Mouse (Mus musculus): Measurements from ENCODE around the gene Abca3. TPM values are rescaled to one million over a fixed set of nuclear protein-coding genes. Genes with fewer than 3 reads are reported as not detected.

The Abca3 gene
- polyA plus RNA-seq, 1 experiment: 0.66 TPM

DNA sequence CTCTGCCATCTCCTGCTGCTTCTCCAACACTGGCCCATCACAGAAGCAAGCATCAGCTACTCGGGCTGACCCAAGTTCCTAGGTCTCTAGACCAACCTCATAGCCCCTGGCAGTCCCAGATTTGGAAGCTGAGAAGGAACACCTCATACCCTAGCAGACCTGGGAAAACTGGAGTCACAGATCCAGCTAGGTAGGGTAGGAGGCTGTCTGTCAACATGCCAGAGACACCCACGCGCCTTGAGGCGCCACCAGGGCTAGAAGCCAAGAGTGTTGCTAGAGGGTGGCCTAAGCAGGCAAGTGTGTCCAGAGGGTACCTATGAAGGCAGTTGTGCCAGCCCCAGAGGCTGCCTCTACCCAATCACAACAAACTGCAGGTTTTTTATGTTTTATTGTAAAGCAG, 91.7 kb downstream of the Abca3 start:
- H3K4me3 ChIP-seq (ENCODE audit: insufficient read depth, poor library complexity, severe bottlenecking): no peak overlapping the region
- no peak overlapping the region for H3ac ChIP-seq (ENCODE audit: control insufficient read depth, insufficient read length, low read depth)
- H3K36me3 ChIP-seq (ENCODE audit: control insufficient read depth, insufficient read depth): peaks cover 28% of the 10 kb centered on the region
- TF ChIP-seq MYOD1 (IDR thresholded peaks at IDR 0.05; ENCODE audit: control insufficient read depth, insufficient read length, low read depth) (no peak), CEBPB (IDR thresholded peaks at IDR 0.05; ENCODE audit: low read depth) (no peak), FOSL1 (IDR thresholded peaks at IDR 0.05; ENCODE audit: insufficient read depth, low read length, poor library complexity, severe bottlenecking) (no peak), MAX (IDR thresholded peaks at IDR 0.05) (no peak), CTCF (IDR thresholded peaks at IDR 0.05; ENCODE audit: control insufficient read depth, insufficient read depth, insufficient read length) (no peak), USF1 (IDR thresholded peaks at IDR 0.05; ENCODE audit: low read depth) (no peak), MYOG (IDR thresholded peaks at IDR 0.05; ENCODE audit: control insufficient read depth, extremely low read depth, insufficient read length) (no peak)
- no peaks in the 10 kb centered on the region for H3K27me3 ChIP-seq (ENCODE audit: control insufficient read depth, insufficient read depth, insufficient read length)
- no peaks in the 10 kb centered on the region for H3K79me3 ChIP-seq (ENCODE audit: low read depth)
- no peaks in the 10 kb centered on the region for H3K79me2 ChIP-seq (ENCODE audit: control insufficient read depth, insufficient read depth)

DNA sequence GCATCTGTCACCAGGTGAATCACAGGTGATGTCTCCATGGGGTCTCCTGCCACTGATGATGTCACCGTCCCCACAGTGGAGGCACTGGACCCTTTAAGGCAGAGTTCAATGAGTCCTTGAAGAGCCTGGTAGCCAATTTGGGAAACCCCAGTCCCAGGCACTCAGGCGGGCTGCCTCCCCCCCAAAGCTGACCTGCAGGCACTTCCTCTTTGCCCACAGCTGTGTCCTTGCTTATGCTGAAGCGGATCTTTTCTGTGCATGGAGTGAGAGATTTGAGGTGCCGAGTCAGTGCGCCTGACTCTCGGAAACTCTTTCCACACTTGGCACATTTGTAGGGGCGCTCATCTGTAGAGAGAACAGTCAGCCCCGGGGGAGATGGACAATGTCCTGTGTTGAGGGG, 94.8 kb downstream of the Abca3 start:
- TF ChIP-seq CEBPB (IDR thresholded peaks at IDR 0.05; ENCODE audit: low read depth) (no peak), FOSL1 (IDR thresholded peaks at IDR 0.05; ENCODE audit: insufficient read depth, low read length, poor library complexity, severe bottlenecking) (no peak), MYOD1 (IDR thresholded peaks at IDR 0.05; ENCODE audit: control insufficient read depth, insufficient read length, low read depth) (no peak), MYOG (IDR thresholded peaks at IDR 0.05; ENCODE audit: control insufficient read depth, extremely low read depth, insufficient read length) (no peak), MAX (IDR thresholded peaks at IDR 0.05) (no peak), CTCF (IDR thresholded peaks at IDR 0.05; ENCODE audit: control insufficient read depth, insufficient read depth, insufficient read length) (no peak), USF1 (IDR thresholded peaks at IDR 0.05; ENCODE audit: low read depth) (no peak)
- Histone ChIP-seq H3K79me2 (ENCODE audit: control insufficient read depth, insufficient read depth) (peaks cover 4% of the 10 kb centered on the region), H3ac (ENCODE audit: control insufficient read depth, insufficient read length, low read depth) (no peak overlapping the region), H3K4me3 (ENCODE audit: insufficient read depth, poor library complexity, severe bottlenecking) (no peak overlapping the region), H3K27me3 (ENCODE audit: control insufficient read depth, insufficient read depth, insufficient read length) (no peaks in the 10 kb centered on the region), H3K36me3 (ENCODE audit: control insufficient read depth, insufficient read depth) (peaks cover 44% of the 10 kb centered on the region), H3K79me3 (ENCODE audit: low read depth) (no peaks in the 10 kb centered on the region)

DNA sequence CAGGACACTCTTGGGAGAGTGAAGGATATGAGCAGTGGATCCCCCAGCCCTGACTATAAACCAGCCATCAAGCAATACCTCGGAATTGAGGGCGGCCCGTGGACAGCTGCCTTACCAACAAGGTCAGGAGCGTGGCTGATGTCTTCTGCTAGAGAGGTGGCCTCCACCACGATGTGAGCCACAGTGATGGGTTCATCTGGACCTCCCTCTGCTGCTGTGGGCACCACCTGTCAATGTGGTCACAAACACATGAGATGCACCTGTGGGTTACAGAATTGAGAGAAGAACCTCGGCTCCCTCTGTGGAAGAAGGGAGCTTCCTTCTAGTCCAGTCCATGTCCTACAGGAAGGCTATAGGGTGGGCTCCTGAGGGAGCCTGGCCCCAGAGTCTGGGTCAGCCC, 97.8 kb downstream of the Abca3 start:
- H3K79me2 ChIP-seq (ENCODE audit: control insufficient read depth, insufficient read depth): peaks cover 33% of the 10 kb centered on the region
- TF ChIP-seq CTCF (IDR thresholded peaks at IDR 0.05; ENCODE audit: control insufficient read depth, insufficient read depth, insufficient read length) (no peak), MAX (IDR thresholded peaks at IDR 0.05) (no peak), FOSL1 (IDR thresholded peaks at IDR 0.05; ENCODE audit: insufficient read depth, low read length, poor library complexity, severe bottlenecking) (no peak), USF1 (IDR thresholded peaks at IDR 0.05; ENCODE audit: low read depth) (no peak), MYOD1 (IDR thresholded peaks at IDR 0.05; ENCODE audit: control insufficient read depth, insufficient read length, low read depth) (no peak), CEBPB (IDR thresholded peaks at IDR 0.05; ENCODE audit: low read depth) (no peak), MYOG (IDR thresholded peaks at IDR 0.05; ENCODE audit: control insufficient read depth, extremely low read depth, insufficient read length) (no peak)
- peaks cover 34% of the 10 kb centered on the region for H3K36me3 ChIP-seq (ENCODE audit: control insufficient read depth, insufficient read depth)
- no peak overlapping the region for H3ac ChIP-seq (ENCODE audit: control insufficient read depth, insufficient read length, low read depth)
- H3K79me3 ChIP-seq (ENCODE audit: low read depth): peaks cover 14% of the 10 kb centered on the region
- H3K4me3 ChIP-seq (ENCODE audit: insufficient read depth, poor library complexity, severe bottlenecking): no peak overlapping the region
- no peaks in the 10 kb centered on the region for H3K27me3 ChIP-seq (ENCODE audit: control insufficient read depth, insufficient read depth, insufficient read length)

DNA sequence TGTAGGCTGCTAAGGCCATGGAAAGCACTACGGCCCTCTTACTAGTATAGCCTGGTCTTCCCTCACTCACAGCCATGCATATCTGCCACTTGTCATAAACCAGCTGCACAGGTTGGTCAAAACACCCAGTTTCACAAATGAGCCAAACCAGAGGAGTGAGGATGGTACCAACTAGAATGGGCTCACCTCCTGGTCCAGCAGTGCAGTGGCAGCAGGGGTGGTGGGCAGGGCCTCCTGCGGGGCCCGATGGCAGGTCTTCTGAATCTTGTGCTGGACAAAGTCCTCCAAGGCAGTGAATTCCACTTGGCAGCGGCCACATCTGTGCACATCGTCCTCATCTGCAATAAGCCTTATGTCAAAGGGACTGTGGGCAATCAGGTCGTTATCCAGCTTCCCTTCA, 99.5 kb downstream of the Abca3 start:
- Histone ChIP-seq H3K36me3 (ENCODE audit: control insufficient read depth, insufficient read depth) (peaks cover 25% of the 10 kb centered on the region), H3K79me2 (ENCODE audit: control insufficient read depth, insufficient read depth) (peaks cover 38% of the 10 kb centered on the region), H3K79me3 (ENCODE audit: low read depth) (peaks cover 17% of the 10 kb centered on the region), H3ac (ENCODE audit: control insufficient read depth, insufficient read length, low read depth) (no peak overlapping the region), H3K27me3 (ENCODE audit: control insufficient read depth, insufficient read depth, insufficient read length) (no peaks in the 10 kb centered on the region), H3K4me3 (ENCODE audit: insufficient read depth, poor library complexity, severe bottlenecking) (no peak overlapping the region)
- no peak for TF ChIP-seq MYOG (IDR thresholded peaks at IDR 0.05; ENCODE audit: control insufficient read depth, extremely low read depth, insufficient read length)
- TF ChIP-seq FOSL1 (IDR thresholded peaks at IDR 0.05; ENCODE audit: insufficient read depth, low read length, poor library complexity, severe bottlenecking): no peak
- no peak for TF ChIP-seq MAX (IDR thresholded peaks at IDR 0.05)
- no peak for TF ChIP-seq USF1 (IDR thresholded peaks at IDR 0.05; ENCODE audit: low read depth)
- no peak for TF ChIP-seq MYOD1 (IDR thresholded peaks at IDR 0.05; ENCODE audit: control insufficient read depth, insufficient read length, low read depth)
- no peak for TF ChIP-seq CTCF (IDR thresholded peaks at IDR 0.05; ENCODE audit: control insufficient read depth, insufficient read depth, insufficient read length)
- TF ChIP-seq CEBPB (IDR thresholded peaks at IDR 0.05; ENCODE audit: low read depth): no peak

DNA sequence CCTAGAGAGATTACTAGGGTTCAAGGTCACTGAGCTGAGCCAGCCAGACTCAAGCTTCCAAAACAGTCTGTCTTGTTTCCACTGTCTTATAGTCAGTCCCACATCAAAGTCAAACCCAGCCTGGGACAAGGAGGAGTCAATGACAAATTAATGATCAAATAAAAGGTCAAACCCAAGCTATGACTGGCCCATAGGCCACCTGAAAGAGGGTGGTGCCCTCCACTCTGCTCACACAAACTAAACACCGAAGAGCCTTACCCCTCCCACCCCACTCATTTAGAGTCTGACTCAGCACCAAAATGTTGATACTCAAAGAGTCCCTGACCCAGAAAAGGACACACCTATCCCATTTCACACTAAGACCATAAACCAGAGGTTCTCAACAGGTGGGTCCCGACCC, 101.6 kb downstream of the Abca3 start:
- H3K36me3 ChIP-seq (ENCODE audit: control insufficient read depth, insufficient read depth): peaks cover 17% of the 10 kb centered on the region

More for the DNA sequence above, 101.6 kb downstream of the Abca3 start:
- TF ChIP-seq FOSL1 (IDR thresholded peaks at IDR 0.05; ENCODE audit: insufficient read depth, low read length, poor library complexity, severe bottlenecking): no peak
- no peak for TF ChIP-seq MYOD1 (IDR thresholded peaks at IDR 0.05; ENCODE audit: control insufficient read depth, insufficient read length, low read depth)
- no peak for TF ChIP-seq USF1 (IDR thresholded peaks at IDR 0.05; ENCODE audit: low read depth)
- no peak for TF ChIP-seq CTCF (IDR thresholded peaks at IDR 0.05; ENCODE audit: control insufficient read depth, insufficient read depth, insufficient read length)
- TF ChIP-seq MAX (IDR thresholded peaks at IDR 0.05): no peak
- no peak for TF ChIP-seq CEBPB (IDR thresholded peaks at IDR 0.05; ENCODE audit: low read depth)
- no peak for TF ChIP-seq MYOG (IDR thresholded peaks at IDR 0.05; ENCODE audit: control insufficient read depth, extremely low read depth, insufficient read length)
- H3K4me3 ChIP-seq (ENCODE audit: insufficient read depth, poor library complexity, severe bottlenecking): no peak overlapping the region
- peaks cover 19% of the 10 kb centered on the region for H3K79me3 ChIP-seq (ENCODE audit: low read depth)
- H3K79me2 ChIP-seq (ENCODE audit: control insufficient read depth, insufficient read depth): peaks cover 43% of the 10 kb centered on the region
- no peaks in the 10 kb centered on the region for H3K27me3 ChIP-seq (ENCODE audit: control insufficient read depth, insufficient read depth, insufficient read length)
- no peak overlapping the region for H3ac ChIP-seq (ENCODE audit: control insufficient read depth, insufficient read length, low read depth)

All from C2C12 (cell line).